Mouse (Mus musculus): ENCODE results near the gene Uprt. TPM values are rescaled to one million over a fixed set of nuclear protein-coding genes. Genes with fewer than 3 reads are reported as not detected.

Uprt gene
- total RNA-seq (2021): 10 to 100 TPM; 10.4 to 15.5 TPM
- long read RNA-seq, experiment 1: 0 reads
- long read RNA-seq, experiment 2: 0 reads

DNA sequence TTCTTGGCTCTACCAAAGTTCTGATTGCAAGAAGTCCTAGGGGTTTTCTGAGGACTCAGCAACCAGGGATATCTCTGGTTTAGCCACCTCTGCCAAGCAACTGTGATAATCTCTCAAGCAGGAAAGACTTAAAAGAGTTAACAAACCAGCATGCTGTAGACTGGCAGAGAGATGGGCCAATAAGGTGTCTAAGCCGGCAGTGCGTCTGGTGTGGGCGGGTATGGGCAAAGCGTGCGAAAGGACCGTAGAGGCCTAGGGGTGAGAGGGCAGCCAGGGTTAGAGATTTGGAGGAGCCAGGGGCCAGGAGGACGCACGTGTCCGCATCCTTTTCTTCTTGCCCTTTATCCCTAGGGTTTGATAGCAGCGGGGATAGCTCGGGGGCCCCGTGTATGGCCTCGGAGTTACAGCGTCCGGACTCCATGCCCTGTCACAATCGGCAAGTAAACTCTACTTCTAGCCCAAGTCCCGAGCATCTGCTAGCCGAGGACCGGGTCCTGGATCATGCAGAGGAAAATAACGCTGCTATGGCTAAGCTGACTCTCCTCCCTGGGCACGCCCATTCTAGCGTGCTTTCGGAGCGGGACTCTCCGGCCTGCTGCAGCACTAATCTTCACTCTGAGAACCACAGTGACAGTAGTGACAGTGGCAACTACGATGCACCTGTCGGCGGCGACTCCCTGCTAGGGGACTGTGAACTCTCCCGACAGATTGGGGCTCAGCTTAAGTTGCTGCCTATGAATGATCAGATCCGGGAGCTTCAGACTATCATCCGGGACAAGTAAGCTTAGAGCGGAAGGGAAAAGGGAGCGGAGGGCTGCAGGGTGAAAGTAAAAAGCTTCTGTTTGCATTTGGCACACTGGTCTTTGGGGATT is at the start of gene Uprt:
Gene Uprt, plus strand, starts transcription at position 247 of the 872 bp plus-strand sequence.
- peak; percentile 56 to 57 for DNase-seq (ENCODE audit: low spot score in 2 of 2)

DNA sequence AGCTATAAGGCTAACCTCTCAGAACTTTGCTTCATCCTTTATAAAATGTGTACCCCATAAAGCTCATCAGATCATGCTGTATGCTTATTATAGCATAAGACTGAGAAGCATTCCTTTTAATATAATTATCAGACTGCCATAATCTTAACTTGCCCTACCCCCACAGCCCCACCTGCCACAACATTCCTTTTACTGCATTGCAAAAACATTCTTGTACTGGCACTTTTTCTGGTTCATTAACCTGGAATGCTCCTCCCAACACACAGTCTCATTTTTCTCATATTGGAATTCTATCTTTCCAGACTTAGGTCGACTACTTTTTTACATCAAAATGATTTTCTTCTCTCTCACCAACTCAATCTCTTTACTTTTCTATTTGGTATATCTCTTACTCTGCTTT is 49.2 kb upstream of the Uprt start:
- DNase-seq (ENCODE audit: low spot score in 2 of 2): no peak

DNA sequence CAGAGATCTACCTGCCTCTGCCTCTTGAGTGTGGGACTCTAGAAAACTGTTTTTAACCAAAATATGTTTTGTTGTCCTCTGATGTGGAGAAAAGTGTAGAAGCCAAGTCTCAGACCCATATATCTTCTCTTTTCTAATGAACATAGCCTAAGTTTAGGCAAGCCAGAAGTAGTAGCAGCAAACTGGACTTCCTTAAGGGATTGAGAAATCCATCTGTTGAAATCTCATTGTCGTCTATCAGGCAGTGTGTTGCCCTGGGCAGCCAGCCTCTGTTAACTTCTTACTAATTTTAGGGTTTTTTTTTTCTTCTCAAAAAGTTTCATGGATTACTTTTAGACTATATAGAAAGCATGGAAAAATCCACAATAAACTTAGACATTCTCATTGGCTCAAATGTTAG is 30.2 kb upstream of the Uprt start:
- DNase-seq (ENCODE audit: low spot score in 2 of 2): no peak

DNA sequence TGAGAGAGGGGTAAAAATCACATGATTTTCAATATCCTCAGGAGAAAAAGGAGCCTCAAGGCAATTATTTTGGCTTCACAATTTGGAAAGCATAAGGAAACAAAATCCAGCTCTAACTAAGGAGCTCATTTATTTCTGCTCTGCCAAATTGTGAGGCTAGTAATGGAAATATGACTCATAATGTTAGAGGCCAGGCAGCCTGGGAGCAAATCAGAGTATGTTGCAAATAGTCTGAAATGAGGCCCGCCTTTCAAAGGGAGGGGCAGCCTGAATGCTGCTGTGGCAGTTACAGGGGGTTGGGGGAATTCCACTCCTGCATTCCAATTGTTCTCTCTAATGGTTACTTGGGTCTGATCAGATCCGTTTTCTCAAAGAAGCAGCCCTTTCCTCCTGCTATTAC is 20.9 kb upstream of the Uprt start:
- DNase-seq (ENCODE audit: low spot score in 2 of 2): no peak

DNA sequence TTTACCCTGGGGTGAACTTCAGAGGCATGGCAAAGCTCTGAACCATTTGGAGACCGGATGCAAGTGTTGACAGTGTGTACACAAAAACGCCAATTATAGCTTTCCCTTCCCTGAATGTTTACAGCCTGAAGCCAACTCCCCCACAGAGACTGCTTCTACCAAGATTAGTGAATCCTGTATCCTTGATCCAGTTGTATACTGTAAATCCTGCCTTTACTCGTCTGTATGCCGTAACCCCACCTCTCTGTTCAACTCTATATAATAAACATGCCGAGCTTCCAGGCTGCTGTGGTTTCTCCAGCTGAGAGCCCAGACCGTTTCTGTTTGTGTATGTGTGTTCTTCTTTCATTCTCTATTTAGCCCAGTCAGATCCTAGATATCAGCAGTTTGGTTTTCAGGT is 18.2 kb upstream of the Uprt start:
- DNase-seq (ENCODE audit: low spot score in 2 of 2): no peak

DNA sequence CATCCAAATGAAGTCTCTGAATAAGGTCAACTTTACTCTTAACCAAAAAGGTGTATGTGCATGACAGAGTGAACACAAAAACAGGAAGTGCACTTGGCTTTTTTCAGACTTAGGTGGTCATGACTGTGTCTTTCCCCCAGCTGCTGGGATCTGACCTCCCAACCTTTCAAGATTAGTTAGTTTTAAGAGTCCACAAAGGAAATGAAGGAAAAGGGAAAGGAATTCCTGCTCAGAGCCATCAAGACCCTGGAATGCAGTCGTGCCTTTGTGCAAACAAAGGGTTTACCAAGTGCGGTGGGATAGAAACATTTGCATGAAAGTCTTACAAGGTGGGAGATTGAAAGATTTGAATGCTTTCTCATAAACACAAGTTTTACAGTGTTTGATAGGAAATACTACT is 4.6 kb upstream of the Uprt start:
- DNase-seq (ENCODE audit: low spot score in 2 of 2): no peak

DNA sequence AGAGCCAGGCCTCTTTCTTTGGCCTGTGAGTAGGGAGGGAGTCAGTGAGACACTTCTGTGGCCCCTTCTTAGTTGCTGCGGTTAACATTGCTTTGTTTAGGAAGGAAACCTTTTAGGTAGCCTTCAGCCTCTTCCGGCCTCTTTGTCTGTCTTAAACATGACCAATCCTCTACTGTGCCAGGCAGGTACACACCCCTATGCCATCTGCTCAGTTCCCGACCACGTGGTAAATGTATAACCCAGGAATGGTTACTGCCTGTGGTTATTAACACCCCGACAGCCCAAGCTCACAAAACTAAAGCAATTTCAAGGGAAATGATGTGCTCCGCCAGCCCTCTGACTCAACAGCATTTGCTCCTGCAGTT is 808 bp downstream of the Uprt start:
- DNase-seq (ENCODE audit: low spot score in 2 of 2): peak in 1 of 2 experiments; percentile 17

DNA sequence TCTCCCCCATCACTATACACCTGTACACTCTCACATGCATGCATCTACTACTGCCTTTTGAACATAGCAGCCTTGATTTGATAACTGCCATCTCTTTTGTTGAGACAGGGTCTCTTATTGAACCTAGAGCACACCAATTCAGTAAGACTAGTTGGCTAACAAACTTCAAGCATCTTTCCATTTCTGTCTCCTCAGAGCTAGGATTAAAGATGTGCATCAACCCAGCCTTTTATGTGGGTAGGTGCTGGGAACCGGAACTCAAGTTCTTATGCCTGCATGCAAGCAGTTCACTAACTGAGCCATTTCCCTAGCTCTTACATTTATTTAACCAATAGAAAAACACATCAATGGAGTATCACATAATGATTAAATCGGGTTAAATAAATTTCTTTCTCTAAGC is 3.0 kb downstream of the Uprt start:
- no peak for DNase-seq (ENCODE audit: low spot score in 2 of 2)

DNA sequence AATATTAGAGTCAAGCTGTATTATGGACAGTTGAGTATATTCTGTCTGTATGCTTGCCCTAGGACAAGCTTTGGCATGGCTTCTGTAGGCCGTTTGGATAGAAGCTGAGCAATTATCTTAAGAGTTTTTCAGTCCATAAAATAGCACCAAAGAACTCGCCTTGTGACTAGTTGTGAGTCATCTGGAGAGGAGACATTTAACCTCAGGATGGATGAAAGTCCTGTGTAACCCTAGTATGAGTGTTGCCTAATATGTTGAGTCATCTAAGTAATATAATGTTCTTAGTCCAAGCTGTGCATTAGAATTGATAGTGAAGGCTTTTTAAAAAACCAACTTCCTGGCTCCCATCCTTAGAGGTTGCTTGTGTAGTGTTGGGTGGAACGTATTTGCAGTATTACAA is 5.4 kb downstream of the Uprt start:
- no peak for DNase-seq (ENCODE audit: low spot score in 2 of 2)

DNA sequence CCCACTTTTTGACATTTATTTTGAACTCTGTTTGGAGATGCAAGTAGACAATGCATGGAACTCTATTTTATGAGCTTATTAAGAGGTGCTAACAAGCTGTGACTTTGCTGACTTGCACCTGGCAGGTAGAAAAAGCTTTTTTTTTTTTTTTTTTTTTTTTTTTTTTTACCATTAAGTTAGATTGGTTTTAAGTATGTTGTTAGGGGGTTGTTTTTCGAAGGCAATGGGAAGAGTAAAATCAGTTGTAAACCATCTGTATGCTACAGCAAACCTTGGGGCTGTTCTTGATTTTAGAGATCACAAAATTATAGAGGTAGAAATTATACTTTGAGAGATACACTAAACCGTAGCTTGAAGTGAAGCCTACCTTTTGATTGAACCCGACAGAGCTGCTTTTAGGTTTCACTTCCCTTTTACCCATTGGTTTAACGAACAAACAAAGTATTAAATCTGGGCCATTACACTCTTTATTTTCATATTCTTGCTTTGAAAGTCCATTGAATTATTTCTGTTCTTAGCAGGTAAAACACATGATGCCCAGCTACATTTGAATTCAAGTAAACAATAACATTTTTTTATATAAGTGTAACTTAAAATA is 6.4 kb downstream of the Uprt start:
- DNase-seq (ENCODE audit: low spot score in 2 of 2): no peak

DNA sequence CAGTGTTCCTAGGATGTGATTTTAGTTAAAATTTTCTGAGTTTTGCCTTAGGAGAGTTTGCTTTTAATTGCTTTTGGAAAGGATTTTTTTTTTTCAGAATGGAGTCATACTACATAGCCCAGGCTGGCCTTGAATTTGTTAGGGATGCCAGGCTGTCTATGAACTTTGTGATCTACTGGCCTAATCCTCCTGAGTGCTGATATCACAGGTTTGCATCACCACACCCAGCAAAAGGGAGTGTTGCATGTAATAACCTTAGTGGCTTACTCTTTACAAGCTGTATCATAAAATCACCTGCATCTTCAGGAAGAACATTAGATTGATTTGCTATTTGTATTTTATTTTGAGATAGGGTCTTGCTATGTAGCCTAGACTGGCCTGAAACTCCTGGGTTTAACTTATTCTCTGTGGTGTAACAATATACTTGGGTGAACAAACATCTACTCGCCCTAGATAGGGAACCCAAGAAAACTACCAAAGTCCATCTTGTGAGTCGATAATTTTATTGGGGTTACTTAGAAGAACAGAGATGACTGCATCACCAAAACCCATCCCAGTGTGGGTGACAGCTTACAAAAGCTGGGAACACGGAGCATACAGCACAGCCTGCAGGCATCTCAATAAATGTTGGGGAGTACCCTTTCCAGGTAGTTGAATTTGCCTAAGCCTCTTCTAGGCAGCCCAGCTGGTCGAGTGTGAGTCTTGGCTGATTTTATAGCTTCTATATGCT is 7.2 kb downstream of the Uprt start:
- DNase-seq (ENCODE audit: low spot score in 2 of 2): no peak

DNA sequence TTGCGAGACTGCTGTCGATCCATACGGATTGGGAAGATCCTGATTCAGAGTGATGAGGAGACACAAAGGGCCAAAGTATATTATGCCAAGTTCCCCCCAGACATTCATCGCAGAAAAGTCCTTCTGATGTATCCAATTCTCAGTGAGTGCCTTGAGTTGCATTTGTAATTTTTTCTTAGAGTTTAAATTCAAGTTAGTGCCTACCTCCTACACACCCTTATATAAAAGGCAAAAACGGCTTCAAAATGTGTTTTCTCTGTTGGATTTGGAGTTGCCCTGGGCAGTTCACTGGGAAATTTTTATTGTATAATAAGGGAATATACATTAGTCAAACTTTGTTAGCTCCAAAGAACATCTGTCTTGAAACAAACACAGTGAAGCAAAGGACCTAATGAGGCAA is 19.1 kb downstream of the Uprt start:
- DNase-seq (ENCODE audit: low spot score in 2 of 2): no peak

DNA sequence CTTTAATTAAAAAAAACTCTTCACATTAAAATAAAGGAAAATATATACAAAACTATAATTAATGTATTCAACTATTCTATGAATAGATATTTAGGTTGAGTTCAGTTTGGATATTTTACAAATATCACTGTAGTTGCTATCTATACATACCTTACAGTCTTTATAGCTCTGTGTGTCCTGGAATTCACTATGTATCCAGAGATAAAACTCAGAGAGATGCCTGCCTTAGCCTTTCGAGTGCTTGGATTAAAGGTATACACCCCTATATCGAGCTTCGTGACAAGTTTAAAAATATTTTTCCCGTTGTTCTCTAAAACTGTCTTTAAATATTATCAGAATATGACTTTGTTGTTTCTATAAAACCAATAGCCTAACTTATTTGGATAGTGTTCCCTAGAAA is 60.0 kb downstream of the Uprt start:
- no peak for DNase-seq (ENCODE audit: low spot score in 2 of 2)

DNA sequence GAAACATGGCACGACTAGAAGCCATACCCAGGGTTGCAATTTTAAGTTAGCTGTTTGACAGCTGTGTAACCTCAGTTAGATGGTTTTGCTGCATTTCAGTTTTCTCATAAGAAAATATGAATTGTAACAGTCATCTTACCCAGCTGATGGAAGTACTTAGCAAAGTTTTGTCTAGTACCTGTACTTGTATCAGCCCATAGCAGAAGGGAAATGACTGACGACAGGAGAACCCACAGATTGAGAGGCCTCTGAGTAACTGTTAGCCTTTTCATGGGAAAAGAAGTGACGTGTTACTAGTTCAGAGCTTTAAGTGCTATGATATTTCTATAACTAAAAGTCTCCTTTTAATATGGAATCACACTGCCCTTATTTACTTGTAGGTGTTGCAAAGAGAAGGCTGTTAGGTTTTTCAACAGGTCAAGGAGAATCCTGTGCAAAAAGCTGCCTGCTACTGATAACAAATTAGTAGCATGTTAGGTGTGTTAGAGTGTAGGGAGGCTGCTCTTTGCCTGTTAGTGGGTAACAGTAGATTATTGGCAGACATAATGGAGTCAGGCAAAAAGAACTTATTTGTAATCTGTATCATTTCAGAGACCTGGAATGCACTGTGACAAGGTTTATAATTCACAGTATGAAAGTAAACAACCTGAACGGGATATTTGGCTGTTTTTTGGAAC is 61.4 kb downstream of the Uprt start:
- DNase-seq (ENCODE audit: low spot score in 2 of 2): no peak

DNA sequence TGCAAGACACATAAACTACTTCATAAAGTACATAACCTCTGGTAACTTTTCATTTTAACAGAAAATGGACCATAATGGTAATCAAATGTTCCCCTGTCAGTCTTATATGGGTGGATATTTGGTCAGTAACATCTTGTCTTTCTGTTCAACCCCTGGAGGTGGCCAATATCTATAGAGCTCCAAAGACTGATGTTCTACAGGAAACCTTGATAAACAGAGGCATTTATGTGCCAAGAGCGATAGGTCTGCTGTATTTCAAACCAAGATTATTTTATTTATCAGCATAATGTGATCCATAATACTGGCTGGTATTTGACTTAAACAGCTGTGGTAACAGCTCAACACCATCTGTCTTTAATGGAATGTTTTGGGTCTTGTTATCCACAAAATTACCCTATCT is 62.7 kb downstream of the Uprt start:
- DNase-seq (ENCODE audit: low spot score in 2 of 2): no peak

Other genes starting within 250 kb of the Uprt start
- gene Abcb7, start 69.0 kb upstream of the Uprt start, total RNA-seq (2021): 10 to 100 TPM; 22.5 to 30.3 TPM
- 1 to 10 TPM; 1.2 to 1.5 TPM for gene Zdhhc15, start 188.2 kb downstream of the Uprt start, total RNA-seq (2021)